Mouse (Mus musculus) forebrain, embryonic 13.5 days (tissue): ENCODE measurements around the gene Abca14. TPM values are rescaled to one million over a fixed set of nuclear protein-coding genes. Genes with fewer than 3 reads are reported as not detected.
"Not testable (repeated sequence)": the region's sequence is repeated elsewhere in the genome, so short reads cannot be mapped to it uniquely, and the experiment has no call there.

Experiments used
- ATAC-seq: fragments of 200-750 bp; cut with Nextera tagmentation; 2 replicates; pipeline ENCODE4 v1.8.0; 2017
- H3K27ac ChIP-seq: fragments of 300-500 bp; sonication (generic); 2 replicates; pipeline ENCODE4 v1.5.1; 2015; ENCODE audit warnings: inconsistent platforms, mild to moderate bottlenecking, moderate library complexity
- H3K27me3 ChIP-seq: fragments of 300-500 bp; sonication (generic); 2 replicates; pipeline ENCODE4 v1.6.1; 2015; ENCODE audit warnings: mild to moderate bottlenecking, inconsistent platforms
- H3K36me3 ChIP-seq: fragments of 300-500 bp; sonication (generic); 2 replicates; pipeline ENCODE4 v1.6.1; 2015; ENCODE audit warnings: mild to moderate bottlenecking, inconsistent platforms; ENCODE audit not compliant: poor library complexity, severe bottlenecking
- H3K4me1 ChIP-seq: fragments of 300-500 bp; sonication (generic); 2 replicates; pipeline ENCODE4 v1.6.1; 2015; ENCODE audit warnings: inconsistent platforms
- H3K4me2 ChIP-seq: fragments of 300-500 bp; sonication (generic); 2 replicates; pipeline ENCODE4 v1.6.1; 2015; ENCODE audit warnings: inconsistent platforms, mild to moderate bottlenecking, moderate library complexity
- H3K4me3 ChIP-seq: fragments of 300-500 bp; sonication (generic); 2 replicates; pipeline ENCODE4 v1.5.1; 2015; ENCODE audit warnings: mild to moderate bottlenecking, inconsistent platforms
- H3K9ac ChIP-seq: fragments of 300-500 bp; sonication (generic); 2 replicates; pipeline ENCODE4 v1.6.1; 2015; ENCODE audit warnings: mild to moderate bottlenecking, inconsistent platforms
- H3K9me3 ChIP-seq: fragments of 300-500 bp; sonication (generic); replicated peaks from 2 replicates; pipeline ENCODE4 v1.6.1; 2016; ENCODE audit warnings: inconsistent platforms
- WGBS: fragments of 180-500 bp; shearing (Covaris S2); methylation state at CpG from one replicate; pipeline ENCODE4 v1.1.7; 2015; 5-methylcytosine and 5-hydroxymethylcytosine counted together
- polyA plus RNA-seq: library from polyadenylated mRNA; unstranded; fragments of >200 nt; fragmentation: Nextera tagmentation; extraction: Ambion mirVana; gene quantifications from 2 replicates; pipeline ENCODE4 v1.2.1, GENCODE M21; 2015

The Abca14 gene
- polyA plus RNA-seq, 1 experiment from 2014 or later: not detected

DNA sequence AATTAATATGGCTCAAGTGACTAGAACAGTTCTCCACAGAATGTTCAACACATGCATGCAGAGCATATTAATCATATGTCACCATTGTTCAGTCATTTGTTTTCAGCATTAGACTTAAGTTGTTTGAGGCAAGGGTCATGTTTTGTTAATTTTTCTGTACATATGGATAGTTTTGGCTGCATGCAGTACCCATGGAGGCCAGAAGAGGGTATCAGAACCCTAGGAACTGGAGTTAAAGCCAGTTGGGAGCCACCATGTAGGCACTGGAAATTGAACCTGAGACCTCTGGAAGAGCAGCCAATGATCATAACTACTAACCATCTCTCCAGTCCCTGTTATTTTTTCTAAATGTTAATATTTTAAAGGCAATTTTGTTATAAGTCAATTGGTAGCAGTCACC, 37.3 kb downstream of the Abca14 start:
- Histone ChIP-seq H3K4me3 (no peak overlapping the region), H3K9me3 (no peaks in the 10 kb centered on the region), H3K4me1 (no peaks in the 10 kb centered on the region), H3K27ac (no peak overlapping the region), H3K9ac (no peak overlapping the region), H3K27me3 (no peaks in the 10 kb centered on the region), H3K4me2 (no peak overlapping the region), H3K36me3 (no peaks in the 10 kb centered on the region)
- ATAC-seq: no peak

DNA sequence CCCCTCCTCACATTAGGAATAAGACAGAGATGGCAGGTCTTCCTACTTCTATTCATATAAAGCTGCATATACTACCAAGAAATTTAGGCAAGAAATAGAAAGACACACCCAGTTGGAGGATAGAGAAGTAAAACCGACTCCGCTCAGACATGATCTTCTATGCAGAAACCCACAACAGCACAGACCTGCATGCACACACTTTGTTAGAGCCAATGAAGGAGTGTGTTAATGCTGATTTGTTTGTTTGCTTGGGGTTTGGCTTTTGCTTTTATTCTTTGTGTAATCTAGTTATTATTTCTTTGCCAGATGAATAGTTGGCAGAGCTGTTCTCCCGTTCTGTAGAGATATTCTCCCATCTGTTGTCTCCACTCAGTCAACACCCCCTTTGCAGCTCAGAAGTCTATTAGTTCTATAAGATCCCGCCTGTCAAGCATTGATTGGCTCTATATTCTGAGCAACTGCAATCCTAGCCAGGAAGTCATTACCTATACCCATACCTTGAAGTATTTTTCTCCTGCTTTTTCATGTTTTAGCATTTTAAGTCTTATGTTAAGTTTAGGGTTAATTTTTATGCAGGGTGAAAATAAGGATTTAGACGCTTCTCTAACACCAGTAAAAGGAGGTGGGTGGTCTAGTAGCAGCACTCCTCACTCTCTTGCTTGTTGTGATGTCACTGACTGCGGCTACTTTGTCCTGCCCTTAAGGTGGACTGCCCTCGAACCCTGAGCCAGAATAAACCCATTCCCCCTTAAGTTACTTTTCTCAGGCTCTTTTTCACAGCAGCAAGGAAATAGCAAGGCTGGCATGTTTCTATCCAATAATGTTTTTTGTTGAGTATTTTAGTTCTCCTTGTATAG, 67.6 kb downstream of the Abca14 start:
- Histone ChIP-seq H3K4me2 (peak overlapping the region; percentile 35; the same call in 1 of the 2 replicates), H3K9me3 (no peaks in the 10 kb centered on the region), H3K9ac (no peak overlapping the region), H3K4me3 (no peak overlapping the region), H3K27ac (peak overlapping the region; percentile 57), H3K4me1 (peaks cover 8% of the 10 kb centered on the region; the same call in 1 of the 2 replicates), H3K36me3 (no peaks in the 10 kb centered on the region), H3K27me3 (no peaks in the 10 kb centered on the region)
- WGBS: 64% methylated on average over 7 of the region's 7 CpGs
- ATAC-seq: peak; percentile 81

DNA sequence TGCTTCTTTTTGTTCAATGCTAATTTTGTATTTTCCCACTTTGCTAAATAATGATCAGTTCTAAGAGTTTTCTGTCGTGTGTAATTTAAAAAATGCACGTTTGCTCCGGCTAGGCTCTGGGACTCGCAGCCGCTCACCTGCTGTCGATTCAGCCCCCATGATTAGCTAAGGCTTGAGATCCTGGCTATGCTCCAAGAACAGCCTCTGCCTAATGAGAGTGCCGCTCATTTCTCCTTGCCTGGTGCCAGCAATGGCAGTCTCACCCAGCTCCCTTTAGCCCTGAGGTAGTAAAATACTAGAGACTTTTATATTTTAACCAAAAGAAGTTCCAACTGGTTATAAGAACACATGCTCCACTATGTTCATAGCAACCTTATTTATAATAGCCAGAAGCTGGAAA, 68.3 kb downstream of the Abca14 start:
- H3K4me2 ChIP-seq: peak overlapping the region; percentile 35; the same call in 1 of the 2 replicates

DNA sequence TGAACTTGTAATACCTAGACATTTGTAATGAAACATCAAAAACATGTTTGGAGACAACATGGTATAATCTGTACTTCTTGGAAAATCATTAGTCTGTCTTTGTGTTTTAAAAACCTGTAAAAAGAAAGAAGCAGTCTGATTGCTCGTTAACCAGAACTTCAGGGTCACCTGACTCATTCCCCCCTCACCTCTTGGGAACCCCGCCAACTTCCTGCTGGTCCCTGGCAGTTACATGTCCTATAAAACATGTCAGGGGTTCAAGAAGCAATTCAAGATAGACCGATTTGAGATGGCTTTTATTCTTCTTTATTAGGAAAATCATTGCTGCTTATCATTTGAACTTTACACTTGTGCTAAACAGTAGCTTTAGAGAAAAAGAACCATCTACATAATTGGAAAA, 81.5 kb downstream of the Abca14 start:
- H3K27me3 ChIP-seq: no peaks in the 10 kb centered on the region
- no peaks in the 10 kb centered on the region for H3K4me1 ChIP-seq
- no peak overlapping the region for H3K4me2 ChIP-seq
- no peak overlapping the region for H3K27ac ChIP-seq
- no peaks in the 10 kb centered on the region for H3K9me3 ChIP-seq
- ATAC-seq: no peak
- H3K9ac ChIP-seq: no peak overlapping the region
- no peak overlapping the region for H3K4me3 ChIP-seq
- no peaks in the 10 kb centered on the region for H3K36me3 ChIP-seq
- 51% methylated on average over 3 of the region's 3 CpGs for WGBS

More for the DNA sequence above, 68.3 kb downstream of the Abca14 start:
- no peak overlapping the region for H3K4me3 ChIP-seq
- no peaks in the 10 kb centered on the region for H3K9me3 ChIP-seq
- peaks cover 8% of the 10 kb centered on the region; the same call in 1 of the 2 replicates for H3K4me1 ChIP-seq
- peak; percentile 93 for ATAC-seq
- H3K36me3 ChIP-seq: no peaks in the 10 kb centered on the region
- WGBS: 31% methylated on average over 7 of the region's 7 CpGs
- peak overlapping the region; percentile 45; the same call in 1 of the 2 replicates for H3K27ac ChIP-seq
- no peak overlapping the region for H3K9ac ChIP-seq
- no peaks in the 10 kb centered on the region for H3K27me3 ChIP-seq

DNA sequence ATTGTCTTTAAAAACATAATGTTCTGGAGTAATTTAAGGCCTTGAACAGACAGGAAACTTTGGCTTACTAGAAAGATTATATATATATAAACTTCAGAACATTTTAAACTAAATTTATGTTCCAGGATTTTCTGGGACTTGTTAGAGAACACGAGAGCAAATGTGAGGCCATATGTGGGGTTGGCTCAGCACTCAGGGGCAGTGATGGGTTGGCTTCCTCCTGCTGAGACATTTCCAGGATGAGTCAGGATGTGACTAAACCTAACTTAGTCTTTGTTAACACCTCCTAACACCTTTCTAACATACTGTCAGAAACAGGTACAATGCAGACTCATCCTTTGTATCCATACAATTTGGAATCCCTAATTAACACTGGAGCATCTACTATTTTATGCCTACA, 112.3 kb downstream of the Abca14 start:
- Histone ChIP-seq H3K4me2 (no peak overlapping the region), H3K27me3 (no peaks in the 10 kb centered on the region), H3K27ac (no peak overlapping the region), H3K36me3 (no peaks in the 10 kb centered on the region), H3K4me1 (no peaks in the 10 kb centered on the region), H3K9me3 (no peaks in the 10 kb centered on the region), H3K9ac (no peak overlapping the region), H3K4me3 (no peak overlapping the region)
- WGBS: 76% methylated on average over 1 of the region's 1 CpGs
- no peak for ATAC-seq

DNA sequence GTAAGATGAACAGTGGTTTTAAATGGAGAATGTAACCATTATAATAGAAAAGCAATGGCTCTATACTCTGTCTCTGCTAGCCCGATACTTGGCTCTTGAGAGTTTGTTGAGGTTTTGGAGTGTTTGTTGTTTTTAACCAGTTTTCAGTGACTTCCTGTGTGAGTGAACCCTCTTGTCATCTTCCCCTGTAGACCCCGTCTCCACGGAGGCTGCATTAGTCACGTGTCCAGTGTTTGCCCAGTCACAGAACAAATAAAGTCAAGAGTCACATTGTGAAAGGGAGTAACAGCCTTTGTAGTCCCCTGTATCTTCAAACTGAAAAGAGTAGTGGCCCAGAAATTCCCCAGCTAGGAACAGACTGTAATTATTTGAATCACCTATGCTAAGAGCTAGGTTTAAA, 119.2 kb downstream of the Abca14 start:
- Histone ChIP-seq H3K27ac (no peak overlapping the region), H3K4me3 (no peak overlapping the region), H3K4me1 (peaks cover 3% of the 10 kb centered on the region), H3K4me2 (no peak overlapping the region), H3K36me3 (no peaks in the 10 kb centered on the region), H3K27me3 (no peaks in the 10 kb centered on the region), H3K9me3 (no peaks in the 10 kb centered on the region), H3K9ac (no peak overlapping the region)
- 66% methylated on average over 4 of the region's 4 CpGs for WGBS
- no peak for ATAC-seq

DNA sequence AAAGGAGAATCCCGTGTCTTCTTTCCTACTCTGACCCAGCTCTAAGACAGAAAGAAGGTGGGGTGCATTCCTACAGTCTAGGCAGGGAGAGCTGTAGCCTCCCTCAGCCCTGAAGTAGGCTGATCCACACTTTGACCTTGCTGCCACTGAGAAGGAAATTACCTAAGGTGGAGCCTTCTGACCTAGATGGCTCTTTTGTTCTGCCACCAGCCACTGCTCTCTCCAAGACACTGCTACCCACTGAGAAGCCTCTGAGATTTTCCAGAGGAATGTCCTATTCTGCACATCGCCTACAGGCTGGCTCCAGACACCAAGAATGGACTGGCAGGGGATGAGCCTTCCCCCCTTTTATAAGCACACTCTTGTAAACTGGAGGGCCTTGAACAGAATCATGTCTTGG, 122.2 kb downstream of the Abca14 start:
- not testable (repeated sequence) for H3K4me3 ChIP-seq, H3K4me1 ChIP-seq, H3K27me3 ChIP-seq, H3K9ac ChIP-seq, H3K27ac ChIP-seq, H3K36me3 ChIP-seq, H3K4me2 ChIP-seq, H3K9me3 ChIP-seq, ATAC-seq
- 64% methylated on average over 2 of the region's 2 CpGs for WGBS

DNA sequence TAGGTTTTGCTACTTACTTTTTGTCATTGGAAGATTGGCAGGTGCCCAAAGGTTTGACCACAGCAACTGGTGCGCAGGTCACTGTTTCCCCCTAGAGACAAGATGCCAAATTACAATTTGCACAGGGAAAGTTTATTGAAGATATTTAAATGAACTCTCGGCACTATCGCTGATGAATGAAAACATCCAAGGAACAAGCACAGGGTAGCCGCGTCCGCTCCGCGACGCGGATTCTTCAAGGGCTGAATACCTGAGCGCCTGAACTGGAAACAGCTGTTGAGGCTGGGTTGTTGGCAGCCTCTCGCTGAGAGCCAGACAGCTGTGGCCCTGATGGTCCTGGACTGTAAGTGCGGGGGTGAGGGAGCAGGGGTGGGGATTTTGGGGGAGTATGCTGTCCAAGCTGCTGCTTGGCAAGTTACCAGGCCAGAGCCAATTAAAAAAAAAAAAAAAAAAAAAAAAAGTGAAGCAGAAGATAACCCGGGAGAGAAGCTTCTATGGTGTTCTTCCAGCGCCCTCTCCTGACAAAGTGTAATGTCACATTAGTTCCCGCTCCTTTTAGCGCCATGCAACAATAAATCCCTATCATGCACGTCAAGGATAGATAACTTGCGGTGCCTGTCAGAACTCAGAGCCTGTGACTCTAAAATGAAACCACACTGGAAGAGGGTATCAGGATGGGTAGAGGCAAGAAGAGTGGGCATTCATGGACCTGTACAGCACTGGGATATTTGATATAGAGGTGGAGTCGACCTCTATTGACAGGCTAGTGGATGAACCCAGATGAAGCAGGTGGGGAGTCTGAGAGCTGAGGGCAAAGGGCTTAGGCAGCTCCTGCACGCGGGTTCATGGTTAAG, 123.7 kb downstream of the Abca14 start:
- Histone ChIP-seq H3K4me2 (peak overlapping the region; percentile 52), H3K4me3 (peak overlapping the region; percentile 19; the same call in 1 of the 2 replicates), H3K27me3 (no peaks in the 10 kb centered on the region), H3K36me3 (no peaks in the 10 kb centered on the region), H3K9me3 (no peaks in the 10 kb centered on the region), H3K4me1 (peaks cover 5% of the 10 kb centered on the region), H3K27ac (no peak overlapping the region), H3K9ac (no peak overlapping the region)
- WGBS: 19% methylated on average over 22 of the region's 22 CpGs
- peak; percentile 63 for ATAC-seq

DNA sequence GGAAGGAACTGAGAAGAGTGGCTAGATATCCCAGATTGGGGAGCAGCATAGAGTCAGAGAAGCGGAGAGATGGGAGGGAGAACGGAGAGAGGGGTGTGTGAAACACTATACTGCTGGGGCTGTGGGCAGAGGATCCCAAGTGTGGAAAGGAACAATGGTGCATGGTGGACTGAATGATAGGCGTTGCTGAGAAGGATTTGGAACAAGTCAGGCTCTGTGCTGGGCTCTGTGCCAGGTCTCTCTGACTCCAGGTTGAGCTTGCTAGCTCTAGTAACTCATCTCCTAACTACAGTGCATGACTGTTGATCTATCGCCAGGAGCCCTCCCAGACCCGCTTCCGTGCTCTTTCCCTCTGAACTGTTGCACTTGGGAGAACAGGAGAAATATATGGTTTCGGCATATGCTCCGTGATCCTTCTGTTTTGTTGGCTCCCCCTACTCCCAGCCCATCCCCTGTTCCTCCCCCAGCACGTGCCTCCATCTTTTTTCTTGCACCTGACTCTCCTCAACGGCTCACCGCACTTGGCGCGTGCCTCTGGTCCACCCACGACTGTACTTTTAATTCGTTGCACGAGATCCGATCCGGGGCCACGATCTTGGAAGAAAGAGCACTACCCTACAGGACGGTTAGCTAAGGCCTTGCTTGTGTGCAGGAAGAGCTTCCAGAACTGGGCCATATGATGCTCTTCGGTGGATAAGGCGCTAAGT, 124.5 kb downstream of the Abca14 start, which contains the start of gene Abca15:
Gene Abca15, plus strand, starts transcription at position 584 of the 707 bp plus-strand sequence.
- Histone ChIP-seq H3K36me3 (no peaks in the 10 kb centered on the region), H3K4me3 (peak within 1 kb of the TSS; percentile 19; the same call in 1 of the 2 replicates), H3K4me1 (peaks cover 5% of the 10 kb centered on the region), H3K9me3 (no peaks in the 10 kb centered on the region), H3K27me3 (no peaks in the 10 kb centered on the region), H3K4me2 (peak within 1 kb of the TSS; percentile 52), H3K27ac (no peak within 1 kb of the TSS), H3K9ac (no peak within 1 kb of the TSS)
- 84% methylated on average over 22 of the region's 22 CpGs for WGBS
- ATAC-seq: peak; percentile 19; the same call in 1 of the 2 replicates

DNA sequence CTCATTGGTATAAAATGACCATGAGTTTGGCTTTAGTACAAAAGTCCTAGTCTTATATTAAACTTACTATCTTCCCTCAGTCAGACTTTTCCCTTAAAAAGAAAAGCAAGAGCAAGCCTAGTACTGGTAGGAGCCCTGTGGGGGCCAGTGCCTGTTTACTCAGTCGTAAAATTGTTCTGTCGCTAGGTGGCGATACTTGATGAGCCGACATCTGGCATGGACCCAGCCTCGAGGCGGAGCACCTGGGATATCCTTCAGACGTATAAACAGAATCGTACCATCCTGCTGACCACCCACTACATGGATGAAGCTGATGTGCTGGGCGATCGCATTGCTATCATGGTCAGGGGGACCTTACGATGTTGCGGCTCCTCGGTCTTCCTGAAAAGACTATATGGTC, 157.4 kb downstream of the Abca14 start:
- ATAC-seq: no peak
- Histone ChIP-seq H3K4me1 (no peaks in the 10 kb centered on the region), H3K36me3 (no peaks in the 10 kb centered on the region), H3K27me3 (no peaks in the 10 kb centered on the region), H3K9ac (no peak overlapping the region), H3K4me2 (no peak overlapping the region), H3K4me3 (no peak overlapping the region), H3K9me3 (no peaks in the 10 kb centered on the region), H3K27ac (no peak overlapping the region)
- WGBS: 32% methylated on average over 13 of the region's 13 CpGs
